ENCODE assay signal across 11 mouse cellular contexts in the genomic region with DNA sequence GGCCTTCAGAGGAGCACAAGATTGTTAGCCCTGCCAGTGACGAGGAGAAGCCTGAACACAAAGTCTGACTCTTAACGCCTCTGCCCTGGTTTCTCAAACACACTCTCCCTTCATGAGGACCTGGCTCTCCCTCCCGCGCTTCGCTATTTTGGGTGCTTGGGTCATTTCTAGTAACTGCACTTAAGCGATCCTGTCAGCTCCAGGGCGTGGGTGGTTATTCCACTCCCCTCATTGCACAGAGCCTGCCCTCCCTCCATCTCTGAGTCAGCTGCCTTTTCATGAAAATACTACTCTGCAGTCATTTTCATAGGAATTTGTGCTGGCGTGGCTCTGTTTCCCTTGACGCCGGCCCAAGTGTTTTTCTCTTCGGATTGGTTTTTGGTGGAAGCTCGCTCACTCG. TPM values are rescaled to one million over a fixed set of nuclear protein-coding genes. Genes with fewer than 3 reads are reported as not detected.
DNase-seq lines count a peak whose midpoint lies in the region; ATAC-seq lines count a peak whose summit lies in the region.
"Had no signal": no experiment of that assay in that cellular context is flagged by ENCODE, and none has a peak within 500 bp of the region (broad histone marks: within the 10 kb centered on the region; RNA-seq: fewer than 3 reads in every experiment).

No protein-coding gene starts in this region.

- H3K27me3 ChIP-seq in embryonic facial prominence, embryonic 12.5 days: peaks cover 5% of the 10 kb centered on the region; the same call in 1 of the 2 replicates
- no peaks in the 10 kb centered on the region for H3K27me3 ChIP-seq in embryonic facial prominence, embryonic 10.5 days (replicated peaks; ENCODE audit: low read depth, poor library complexity, severe bottlenecking)

- H3K4me2 ChIP-seq in embryonic facial prominence, embryonic 12.5 days (replicated peaks): no peak overlapping the region

- H3K4me3 ChIP-seq in embryonic facial prominence, embryonic 12.5 days: no peak overlapping the region
- H3K4me3 ChIP-seq in embryonic facial prominence, embryonic 10.5 days: no peak overlapping the region

- WGBS in embryonic facial prominence, embryonic 12.5 days: 62% methylated on average over 13 of the region's 13 CpGs
- WGBS in embryonic facial prominence, embryonic 10.5 days: 76% methylated on average over 13 of the region's 13 CpGs

- H3K4me1 ChIP-seq in embryonic facial prominence, embryonic 12.5 days: peaks cover 10% of the 10 kb centered on the region
- H3K4me1 ChIP-seq in embryonic facial prominence, embryonic 10.5 days: peaks cover 6% of the 10 kb centered on the region; the same call in 1 of the 2 replicates

- no peak for DNase-seq in embryonic facial prominence, embryonic 10.5 days (ENCODE audit: low spot score)
- peak; percentile 90 for DNase-seq in brain, adult 2 months (ENCODE audit: low read depth, low spot score)
- DNase-seq in layer of hippocampus, adult 18-20 months (ENCODE audit: low spot score in 2 of 2): peak; percentile 54 to 67
- DNase-seq in lung, postnatal 14 days: peak; percentile 6
- no peak for DNase-seq in cerebellum, postnatal 4 days (ENCODE audit: low spot score in 2 of 2)
- no peak for DNase-seq in spleen, adult 18-20 months
- no peak for DNase-seq in T-cell, adult 2 months (ENCODE audit: low spot score)
- DNase-seq: cerebellum, postnatal 14 days; kidney, adult 18-20 months had no signal

- no peaks in the 10 kb centered on the region for H3K9me3 ChIP-seq in embryonic facial prominence, embryonic 12.5 days
- no peaks in the 10 kb centered on the region for H3K9me3 ChIP-seq in embryonic facial prominence, embryonic 10.5 days

- ATAC-seq in embryonic facial prominence, embryonic 12.5 days (ENCODE audit: insufficient number of reproducible peaks, insufficient read depth, low FRiP score, low TSS enrichment): no peak

- no peaks in the 10 kb centered on the region for H3K36me3 ChIP-seq in embryonic facial prominence, embryonic 12.5 days
- H3K36me3 ChIP-seq in embryonic facial prominence, embryonic 10.5 days (replicated peaks): no peaks in the 10 kb centered on the region

- H3K9ac ChIP-seq in embryonic facial prominence, embryonic 12.5 days: no peak overlapping the region

- H3K27ac ChIP-seq in embryonic facial prominence, embryonic 12.5 days: peak overlapping the region; percentile 5; the same call in 1 of the 2 replicates
- H3K27ac ChIP-seq in embryonic facial prominence, embryonic 10.5 days (replicated peaks): no peak overlapping the region
- H3K27ac ChIP-seq: macrophage had no signal

RNA-seq across cellular contexts. Expression of a gene that starts 13.2 kb away (rescaled TPM):
- polyA plus RNA-seq in embryonic facial prominence, embryonic 12.5 days (2016; fragmentation: Nextera tagmentation; extraction: Ambion mirVana): 11.5 and 14.0 TPM in 2 replicates
- 2.3 and 2.8 TPM in 2 replicates for polyA plus RNA-seq in embryonic facial prominence, embryonic 10.5 days (2016; fragmentation: Nextera tagmentation; extraction: Ambion mirVana)
- 1 to 10 TPM; 3.6 to 4.8 TPM for total RNA-seq in layer of hippocampus, adult 18-20 months (2021)

Comparison
In these comparisons a context has a peak if more than half of its experiments do, and no peak if none do; other contexts are left out.
1. DNase-seq: peak in brain, adult 2 months (single experiment), layer of hippocampus, adult 18-20 months (2 of 2) and lung, postnatal 14 days (single experiment); none in embryonic facial prominence, embryonic 10.5 days (single experiment), cerebellum, postnatal 4 days (0 of 2), spleen, adult 18-20 months (0 of 2) and T-cell, adult 2 months (single experiment).